Mouse (Mus musculus) CH12.LX (cell line): ENCODE data around the gene Cacfd1. TPM values are rescaled to one million over a fixed set of nuclear protein-coding genes. Genes with fewer than 3 reads are reported as not detected.
A peak's percentile ranks its signal among the peaks of the same experiment; 100 is the strongest.

Experiments used
- DNase-seq: peaks from one replicate; pipeline ENCODE4 v3.0.0-alpha.2; 2013; ENCODE audit errors: extremely low read depth
- H3K27ac ChIP-seq: 2 replicates; pipeline ENCODE4 v1.5.1; 2012; ENCODE audit warnings: low read depth, mild to moderate bottlenecking, control low read depth, moderate library complexity; ENCODE audit not compliant: insufficient read depth
- H3K27me3 ChIP-seq: replicated peaks from 2 replicates; pipeline ENCODE3; 2012; ENCODE audit warnings: inconsistent platforms
- H3K36me3 ChIP-seq, 2 experiments: replicated peaks in 1 of 2; 2 replicates each; pipeline versions ENCODE3 to v1.6.1; 2012; ENCODE audit warnings: inconsistent platforms in 1 of 2, low read length in 1 of 2, mild to moderate bottlenecking in 1 of 2, mixed read lengths in 1 of 2, moderate library complexity in 1 of 2; ENCODE audit not compliant: control insufficient read depth in 1 of 2, insufficient read depth in 1 of 2
- H3K4me1 ChIP-seq, 2 experiments: 2 replicates each; pipeline ENCODE4 v1.6.1; 2012; ENCODE audit warnings: inconsistent platforms in 1 of 2, moderate library complexity in 1 of 2; ENCODE audit not compliant: insufficient read depth in 2 of 2, control insufficient read depth in 1 of 2
- H3K4me2 ChIP-seq: 2 replicates; pipeline ENCODE4 v1.6.1; 2012; ENCODE audit warnings: low read depth, mild to moderate bottlenecking, control low read depth; ENCODE audit not compliant: poor library complexity, insufficient read depth, severe bottlenecking
- H3K4me3 ChIP-seq, 3 experiments: fragments of 150-350 bp in 1 of 3; sonication (generic) in 1 of 3; replicated peaks in 1 of 3; 2 replicates each; pipeline versions ENCODE3 to v1.5.1; 2011 to 2012; ENCODE audit warnings: low read depth in 2 of 3, low read length in 2 of 3, mild to moderate bottlenecking in 2 of 3, moderate library complexity in 2 of 3, control low read depth in 1 of 3, improper control_type of control experiment in 1 of 3, inconsistent platforms in 1 of 3, mixed read lengths in 1 of 3; ENCODE audit not compliant: poor library complexity in 1 of 3
- H3K79me2 ChIP-seq: replicated peaks from 2 replicates; pipeline ENCODE4 v1.6.1; 2012; ENCODE audit warnings: mild to moderate bottlenecking, moderate library complexity; ENCODE audit not compliant: control insufficient read depth, poor library complexity, insufficient read depth, severe bottlenecking; ENCODE audit errors: extremely low read depth
- H3K9ac ChIP-seq: 2 replicates; pipeline ENCODE4 v1.6.1; 2012; ENCODE audit warnings: low read depth, mild to moderate bottlenecking, control low read depth, moderate library complexity; ENCODE audit not compliant: insufficient read depth
- H3K9me3 ChIP-seq: replicated peaks from 2 replicates; pipeline ENCODE3; 2012; ENCODE audit warnings: low read length, inconsistent platforms, mixed read lengths
- BHLHE40 ChIP-seq: IDR thresholded peaks from 2 replicates; pipeline ENCODE4 v1.6.1; 2011; ENCODE audit warnings: mild to moderate bottlenecking, low read depth, low read length, improper control_type of control experiment
- CTCF ChIP-seq, 2 experiments: IDR thresholded peaks in 1 of 2; conservative IDR thresholded peaks in 1 of 2; 2 replicates each; pipeline ENCODE4 v1.5.1; 2011 to 2012; ENCODE audit warnings: low read depth in 2 of 2, low read length in 2 of 2, improper control_type of control experiment in 1 of 2, inconsistent platforms in 1 of 2, mild to moderate bottlenecking in 1 of 2, moderate library complexity in 1 of 2
- E2F4 ChIP-seq: IDR thresholded peaks from 2 replicates; pipeline ENCODE4 v1.6.1; 2011; ENCODE audit warnings: low read depth, low read length, improper control_type of control experiment; ENCODE audit not compliant: insufficient replicate concordance
- ELF1 ChIP-seq: IDR thresholded peaks from 2 replicates; pipeline ENCODE4 v1.6.1; 2014; ENCODE audit warnings: low read depth, mild to moderate bottlenecking, inconsistent platforms, low read length, improper control_type of control experiment
- GABPA ChIP-seq: IDR thresholded peaks from 2 replicates; pipeline ENCODE4 v1.6.1; 2012; ENCODE audit warnings: low read depth, low read length, improper control_type of control experiment, inconsistent platforms; ENCODE audit not compliant: insufficient replicate concordance
- HCFC1 ChIP-seq: IDR thresholded peaks from 2 replicates; pipeline ENCODE4 v1.6.1; 2012; ENCODE audit warnings: low read depth, mild to moderate bottlenecking, inconsistent platforms, low read length, improper control_type of control experiment
- JUN ChIP-seq: IDR thresholded peaks from 2 replicates; pipeline ENCODE4 v1.6.1; 2011; ENCODE audit warnings: low read depth, mild to moderate bottlenecking, low read length, improper control_type of control experiment, moderate library complexity; ENCODE audit not compliant: insufficient read depth
- KAT2A ChIP-seq: IDR thresholded peaks from 2 replicates; pipeline ENCODE4 v1.6.1; 2012; ENCODE audit warnings: low read length, improper control_type of control experiment, inconsistent platforms; ENCODE audit not compliant: insufficient replicate concordance
- MAFK ChIP-seq: IDR thresholded peaks from 2 replicates; pipeline ENCODE4 v1.6.1; 2011; ENCODE audit warnings: low read length, improper control_type of control experiment; ENCODE audit not compliant: insufficient replicate concordance
- MAX ChIP-seq: IDR thresholded peaks from 2 replicates; pipeline ENCODE4 v1.6.1; 2011; ENCODE audit warnings: low read length, improper control_type of control experiment
- MAZ ChIP-seq: IDR thresholded peaks from 2 replicates; pipeline ENCODE4 v1.6.1; 2012; ENCODE audit warnings: low read depth, mild to moderate bottlenecking, inconsistent platforms, low read length, improper control_type of control experiment, moderate library complexity
- MXI1 ChIP-seq: IDR thresholded peaks from 2 replicates; pipeline ENCODE4 v1.6.1; 2011; ENCODE audit warnings: mild to moderate bottlenecking, low read depth, low read length, improper control_type of control experiment
- MYC ChIP-seq: IDR thresholded peaks from 2 replicates; pipeline ENCODE4 v1.6.1; 2011; ENCODE audit warnings: low read depth, mild to moderate bottlenecking, improper control_type of control experiment, low read length
- NELFE ChIP-seq: IDR thresholded peaks from 2 replicates; pipeline ENCODE4 v1.6.1; 2011; ENCODE audit warnings: low read depth, low read length, improper control_type of control experiment
- PAX5 ChIP-seq: IDR thresholded peaks from 2 replicates; pipeline ENCODE4 v1.6.1; 2012; ENCODE audit warnings: low read length, inconsistent platforms, mixed read lengths
- POLR2A ChIP-seq: IDR thresholded peaks from 2 replicates; pipeline ENCODE4 v1.6.1; 2011; ENCODE audit warnings: low read depth, mild to moderate bottlenecking, improper control_type of control experiment, low read length
- RAD21 ChIP-seq: IDR thresholded peaks from 2 replicates; pipeline ENCODE4 v1.6.1; 2011; ENCODE audit warnings: low read depth, mild to moderate bottlenecking, low read length, improper control_type of control experiment, moderate library complexity
- RCOR1 ChIP-seq: conservative IDR thresholded peaks from 2 replicates; pipeline ENCODE4 v1.6.1; 2012; ENCODE audit warnings: low read depth, mild to moderate bottlenecking, inconsistent platforms, low read length, improper control_type of control experiment
- SIN3A ChIP-seq: IDR thresholded peaks from 2 replicates; pipeline ENCODE4 v1.6.1; 2012; ENCODE audit warnings: low read length, improper control_type of control experiment, inconsistent platforms
- TCF12 ChIP-seq: IDR thresholded peaks from 2 replicates; pipeline ENCODE4 v1.6.1; 2014; ENCODE audit warnings: low read depth, mild to moderate bottlenecking, inconsistent platforms, low read length, improper control_type of control experiment
- UBTF ChIP-seq: IDR thresholded peaks from 2 replicates; pipeline ENCODE4 v1.6.1; 2012; ENCODE audit warnings: low read depth, mild to moderate bottlenecking, inconsistent platforms, low read length, improper control_type of control experiment, moderate library complexity
- USF2 ChIP-seq: conservative IDR thresholded peaks from 2 replicates; pipeline ENCODE4 v1.6.1; 2011; ENCODE audit warnings: low read depth, low read length, improper control_type of control experiment
- ZC3H11A ChIP-seq: IDR thresholded peaks from 2 replicates; pipeline ENCODE4 v1.6.1; 2012; ENCODE audit warnings: low read depth, mild to moderate bottlenecking, inconsistent platforms, low read length, improper control_type of control experiment
- ZKSCAN1 ChIP-seq: IDR thresholded peaks from 2 replicates; pipeline ENCODE4 v1.6.1; 2012; ENCODE audit warnings: low read depth, inconsistent platforms, low read length, improper control_type of control experiment, borderline replicate concordance
- ZMIZ1 ChIP-seq: IDR thresholded peaks from 2 replicates; pipeline ENCODE4 v1.6.1; 2012; ENCODE audit warnings: low read depth, mild to moderate bottlenecking, inconsistent platforms, low read length, improper control_type of control experiment
- dilution Hi-C: fragments of 300-500 bp; cut with MboI; formaldehyde crosslinking; loops from 2 replicates; pipeline ENCODE4 v1.14.3; 2020; ENCODE audit warnings: low sequenced_read_pairs; ENCODE audit not compliant: extremely low pct_unique_long_range_greater_than_20kb, extremely low pct_ligation_motif_present
- in situ Hi-C: fragments of 300-500 bp; cut with MboI; formaldehyde crosslinking; loops from 3 replicates; pipeline ENCODE4 v1.14.3; 2019; ENCODE audit warnings: low sequenced_read_pairs, low pct_ligation_motif_present, low pct_unique_long_range_greater_than_20kb, mixed read lengths
- polyA plus RNA-seq: library from polyadenylated mRNA; unstranded; fragments of >175 nt; gene quantifications from 2 replicates; pipeline ENCODE4 v1.2.1, GENCODE M21; 2012; ENCODE audit warnings: low read depth; ENCODE audit not compliant: insufficient read length
- total RNA-seq, 2 experiments: library from RNA; depleted of rRNA; stranded (reverse); fragments of 300-350 nt in 1 of 2; fragments of >200 nt in 1 of 2; gene quantifications; 2 replicates each; pipeline ENCODE4 v1.2.3; 2012 to 2014

The Cacfd1 gene
- total and polyA plus RNA-seq, 3 experiments, result 6.4 to 20.2 (median 10.3) TPM

- Histone ChIP-seq H3K9ac (peak overlapping the region; percentile 26; the same call in 1 of the 2 replicates), H3K36me3 (no peaks in the 10 kb centered on the region), H3K27ac (no peak overlapping the region), H3K79me2 (no peaks in the 10 kb centered on the region), H3K4me1 (peaks cover 11 to 30% of the 10 kb centered on the region in 2 experiments), H3K4me2 (peak overlapping the region; percentile 33; the same call in 1 of the 2 replicates), H3K4me3 (peak overlapping the region in 1 of 3 experiments; percentile 23), H3K9me3 (no peaks in the 10 kb centered on the region), H3K27me3 (peaks cover 6% of the 10 kb centered on the region)
- TF ChIP-seq TCF12 (peak; percentile 31; the same call in 1 of the 2 replicates), MAFK (no peak), NELFE (no peak), ELF1 (peak; percentile 55; the same call in 1 of the 2 replicates)
- in situ Hi-C loops, result loop anchor here (5.0 kb wide), 1 partner anchor 33 kb away; the partner anchor contains the start of gene Cacfd1
- dilution Hi-C loops, result no loop called here
- peak; percentile 78 for DNase-seq
These were observed 35.8 kb upstream of the Cacfd1 start for GRCm38 (mm10) chr2:26973960-26974359.

GRCm38 (mm10) chr2:26980361-26980760, 29.4 kb upstream of the Cacfd1 start:
- no peak overlapping the region for H3K9ac ChIP-seq
- no peaks in the 10 kb centered on the region for H3K9me3 ChIP-seq
- no peak overlapping the region for H3K4me3 ChIP-seq
- H3K27me3 ChIP-seq, result peaks cover 13% of the 10 kb centered on the region
- dilution Hi-C loops, result no loop called here
- TF ChIP-seq MXI1 (no peak), JUN (no peak), HCFC1 (no peak), GABPA (no peak), ZMIZ1 (no peak), ZC3H11A (no peak), USF2 (no peak), ZKSCAN1 (no peak)
- in situ Hi-C loops, result no loop called here
- no peaks in the 10 kb centered on the region for H3K36me3 ChIP-seq
- H3K4me2 ChIP-seq, result no peak overlapping the region
- H3K27ac ChIP-seq, result no peak overlapping the region
- H3K79me2 ChIP-seq, result no peaks in the 10 kb centered on the region
- no peak for DNase-seq
- no peaks in the 10 kb centered on the region for H3K4me1 ChIP-seq

- no peaks in the 10 kb centered on the region for H3K36me3 ChIP-seq
- no peak overlapping the region for H3K4me3 ChIP-seq
- in situ Hi-C loops, result no loop called here
- dilution Hi-C loops, result no loop called here
- no peak overlapping the region for H3K9ac ChIP-seq
- no peak overlapping the region for H3K27ac ChIP-seq
- DNase-seq, result no peak
- no peaks in the 10 kb centered on the region for H3K4me1 ChIP-seq
- H3K9me3 ChIP-seq, result no peaks in the 10 kb centered on the region
- H3K4me2 ChIP-seq, result no peak overlapping the region
- TF ChIP-seq POLR2A (no peak), KAT2A (no peak), ELF1 (no peak), RAD21 (no peak), MAZ (no peak), MAX (no peak), UBTF (no peak), BHLHE40 (no peak), RCOR1 (no peak), USF2 (no peak), SIN3A (no peak), PAX5 (no peak), CTCF (conservative IDR thresholded peaks at IDR 0.05 in 1 of 2, IDR thresholded peaks at IDR 0.05 in 1 of 2; ENCODE audit: low read depth in 2 of 2, low read length in 2 of 2) (no peak), GABPA (no peak), E2F4 (no peak), MYC (no peak)
- no peaks in the 10 kb centered on the region for H3K79me2 ChIP-seq
- H3K27me3 ChIP-seq, result peaks cover 29% of the 10 kb centered on the region
These were observed 25.5 kb upstream of the Cacfd1 start for GRCm38 (mm10) chr2:26984179-26984578.
